Mouse (Mus musculus): ENCODE results near the gene Olfr1048. TPM values are rescaled to one million over a fixed set of nuclear protein-coding genes. Genes with fewer than 3 reads are reported as not detected.
"Not testable (repeated sequence)": the region's sequence is repeated elsewhere in the genome, so short reads cannot be mapped to it uniquely, and the experiment has no call there.

Olfr1048 gene
- polyA plus RNA-seq (2014; fragmentation: Nextera tagmentation; extraction: Ambion mirVana), result not detected in 2 replicates

DNA sequence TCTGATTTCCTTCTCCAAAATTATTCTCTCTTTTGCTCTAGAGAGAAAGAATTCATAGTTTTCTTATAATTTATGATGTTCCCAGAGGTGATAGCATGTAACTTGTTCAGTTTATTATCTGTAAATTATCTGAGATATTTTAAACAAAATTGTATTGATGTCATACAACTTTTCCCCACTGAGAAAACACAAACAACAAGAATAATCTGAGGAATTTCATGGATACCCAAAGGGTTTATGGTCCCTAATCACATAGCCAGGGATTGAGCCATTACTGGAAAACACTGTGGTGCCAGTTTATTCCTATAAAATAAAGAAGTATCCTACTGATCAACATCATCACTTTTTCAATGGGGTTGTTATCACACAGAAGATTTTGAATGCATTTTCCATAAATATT is at the start of gene Olfr1048:
Gene Olfr1048 (minus strand): TSS at position 101 of the 400 bp plus-strand sequence.
- Histone ChIP-seq H3K27me3 (ENCODE audit: insufficient read depth, low read length) (no peaks in the 10 kb centered on the region), H3K4me3 (ENCODE audit: low read depth, low read length) (no peak within 1 kb of the TSS), H3K27ac (ENCODE audit: low read depth) (no peak within 1 kb of the TSS), H3K9me3 (ENCODE audit: low read depth, low read length) (no peaks in the 10 kb centered on the region), H3K9ac (no peak within 1 kb of the TSS), H3K4me2 (no peak within 1 kb of the TSS), H3K36me3 (ENCODE audit: insufficient read depth) (no peaks in the 10 kb centered on the region), H3K4me1 (ENCODE audit: insufficient read depth) (no peaks in the 10 kb centered on the region)
- DNase-seq (no peak), ATAC-seq (ENCODE audit: insufficient read depth) (no peak)
- TF ChIP-seq CTCF (IDR thresholded peaks at IDR 0.05; ENCODE audit: low read depth), result no peak

DNA sequence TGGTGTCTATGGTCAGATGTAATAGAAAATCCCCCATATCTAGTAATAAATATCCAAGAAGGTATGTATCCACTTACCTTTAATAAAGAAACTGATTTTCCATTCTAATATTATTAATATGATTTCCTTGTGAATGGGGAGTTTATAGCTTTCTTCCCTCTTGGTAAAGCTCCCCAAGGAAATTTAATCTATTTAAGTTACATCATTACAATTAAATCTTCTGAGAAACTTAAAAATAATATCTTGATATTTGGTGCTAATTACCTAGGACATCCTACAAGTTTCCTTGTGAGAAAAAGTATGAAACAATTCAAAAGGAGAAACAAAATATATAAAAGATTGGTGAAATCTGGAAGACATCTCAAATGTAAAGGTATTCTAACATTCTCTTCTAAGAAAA is 38.9 kb upstream of the Olfr1048 start, which contains the start of gene Olfr1051:
Gene Olfr1051 (minus strand): TSS at position 101 of the 400 bp plus-strand sequence.
- H3K36me3 ChIP-seq (ENCODE audit: insufficient read depth); H3K27me3 ChIP-seq (ENCODE audit: insufficient read depth, low read length); H3K9ac ChIP-seq; DNase-seq; H3K4me1 ChIP-seq (ENCODE audit: insufficient read depth); H3K4me2 ChIP-seq; H3K9me3 ChIP-seq (ENCODE audit: low read depth, low read length); H3K4me3 ChIP-seq (ENCODE audit: low read depth, low read length); H3K27ac ChIP-seq (ENCODE audit: low read depth); ATAC-seq (ENCODE audit: insufficient read depth): not testable (repeated sequence)

DNA sequence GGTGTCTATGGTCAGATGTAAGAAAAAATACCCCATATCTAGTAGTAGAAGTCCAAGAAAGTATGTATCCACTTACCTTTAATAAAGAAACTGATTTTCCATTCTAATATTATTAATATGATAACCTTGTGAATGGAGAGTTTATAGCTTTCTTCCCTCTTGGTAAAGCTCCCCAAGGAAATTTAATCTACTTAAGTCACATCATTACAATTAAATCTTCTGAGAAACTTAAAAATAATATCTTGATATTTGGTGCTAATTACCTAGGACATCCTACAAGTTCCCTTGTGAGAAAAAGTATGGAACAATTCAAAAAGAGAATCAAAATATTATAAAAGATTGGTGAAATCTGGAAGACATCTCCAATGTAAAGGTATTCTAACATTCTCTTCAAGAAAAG is 18.1 kb upstream of the Olfr1048 start, which contains the start of gene Olfr1049:
Gene Olfr1049 (minus strand): TSS at position 101 of the 400 bp plus-strand sequence.
- H3K4me2 ChIP-seq; H3K4me1 ChIP-seq (ENCODE audit: insufficient read depth); H3K9ac ChIP-seq; H3K4me3 ChIP-seq (ENCODE audit: low read depth, low read length); H3K9me3 ChIP-seq (ENCODE audit: low read depth, low read length); DNase-seq; H3K27ac ChIP-seq (ENCODE audit: low read depth); H3K27me3 ChIP-seq (ENCODE audit: insufficient read depth, low read length); H3K36me3 ChIP-seq (ENCODE audit: insufficient read depth); ATAC-seq (ENCODE audit: insufficient read depth): not testable (repeated sequence)

DNA sequence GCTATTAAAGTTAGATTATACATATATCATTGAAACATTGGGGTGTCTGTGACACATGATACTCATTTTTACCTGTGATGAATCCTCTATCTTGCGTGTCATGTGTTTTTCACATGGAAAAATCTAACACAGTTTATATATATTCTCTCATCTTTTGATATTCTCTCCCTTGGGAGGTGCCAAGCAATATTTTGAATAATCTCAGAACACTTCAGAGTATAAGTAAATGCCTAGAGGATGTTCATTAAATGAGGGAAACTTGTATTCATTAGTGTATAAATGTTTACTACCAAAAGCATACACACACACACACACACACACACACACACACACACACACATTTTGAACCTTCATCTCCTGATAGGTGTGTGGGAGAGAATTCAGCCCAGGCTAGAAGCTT is 8.8 kb downstream of the Olfr1048 start, which contains the start of gene Olfr1047:
Gene Olfr1047 (minus strand): TSS at position 101 of the 400 bp plus-strand sequence.
- no peaks in the 10 kb centered on the region for H3K36me3 ChIP-seq (ENCODE audit: insufficient read depth)
- H3K4me3 ChIP-seq (ENCODE audit: low read depth, low read length), result no peak within 1 kb of the TSS
- H3K27ac ChIP-seq (ENCODE audit: low read depth), result no peak within 1 kb of the TSS
- H3K9ac ChIP-seq, result no peak within 1 kb of the TSS
- no peak within 1 kb of the TSS for H3K4me2 ChIP-seq
- H3K9me3 ChIP-seq (ENCODE audit: low read depth, low read length), result no peaks in the 10 kb centered on the region
- H3K27me3 ChIP-seq (ENCODE audit: insufficient read depth, low read length), result no peaks in the 10 kb centered on the region
- TF ChIP-seq CTCF (IDR thresholded peaks at IDR 0.05; ENCODE audit: low read depth), result no peak
- H3K4me1 ChIP-seq (ENCODE audit: insufficient read depth), result no peaks in the 10 kb centered on the region
- WGBS, result 84% methylated on average over 1 of the region's 1 CpGs
- DNase-seq (no peak), ATAC-seq (ENCODE audit: insufficient read depth) (no peak)

DNA sequence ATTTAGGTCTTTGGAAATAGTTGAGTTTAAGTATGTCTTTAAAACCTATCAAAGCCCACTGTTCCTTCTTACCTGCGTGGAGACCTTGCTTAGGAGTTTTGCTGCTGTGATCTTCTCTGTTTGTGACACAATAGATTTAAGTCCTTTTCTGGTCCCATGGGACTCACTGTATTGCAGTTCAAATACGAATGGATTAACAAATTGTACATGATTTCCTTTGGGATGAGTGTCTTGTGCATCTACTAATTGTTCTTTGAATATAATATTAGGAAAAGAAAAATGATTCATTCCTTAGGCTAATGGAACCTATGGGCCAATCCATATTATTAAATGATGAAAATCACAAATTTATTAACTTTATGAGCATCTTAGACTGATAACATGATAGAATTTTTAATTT is 20.9 kb downstream of the Olfr1048 start, which contains the start of gene Olfr1046:
Gene Olfr1046 (minus strand): TSS at position 101 of the 400 bp plus-strand sequence.
- TF ChIP-seq CTCF (IDR thresholded peaks at IDR 0.05; ENCODE audit: low read depth), result no peak
- H3K27ac ChIP-seq (ENCODE audit: low read depth), result no peak within 1 kb of the TSS
- no peak within 1 kb of the TSS for H3K4me3 ChIP-seq (ENCODE audit: low read depth, low read length)
- no peaks in the 10 kb centered on the region for H3K36me3 ChIP-seq (ENCODE audit: insufficient read depth)
- DNase-seq (no peak), ATAC-seq (ENCODE audit: insufficient read depth) (no peak)
- 66% methylated on average over 2 of the region's 2 CpGs for WGBS
- H3K4me2 ChIP-seq, result no peak within 1 kb of the TSS
- no peaks in the 10 kb centered on the region for H3K9me3 ChIP-seq (ENCODE audit: low read depth, low read length)
- H3K4me1 ChIP-seq (ENCODE audit: insufficient read depth), result no peaks in the 10 kb centered on the region
- H3K27me3 ChIP-seq (ENCODE audit: insufficient read depth, low read length), result no peaks in the 10 kb centered on the region
- no peak within 1 kb of the TSS for H3K9ac ChIP-seq

DNA sequence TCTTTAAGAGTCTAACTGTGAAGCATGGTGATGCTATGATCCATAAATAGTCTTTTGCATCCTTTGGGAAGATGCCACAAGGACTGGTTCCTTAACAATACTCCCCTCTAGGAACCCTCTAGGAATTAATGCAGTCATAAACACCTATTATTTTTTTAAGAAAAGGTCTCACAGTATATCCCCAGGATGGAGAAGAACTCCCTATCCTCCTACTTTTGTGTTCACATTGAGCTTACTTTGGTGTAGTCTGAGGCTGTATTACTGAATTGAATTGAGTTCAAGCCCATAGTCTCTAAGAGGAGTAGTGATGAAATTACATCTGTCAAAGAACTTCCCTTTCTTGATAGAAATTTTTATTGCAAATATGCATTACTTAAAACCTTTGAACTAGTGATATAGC is 37.2 kb downstream of the Olfr1048 start, which contains the start of gene Olfr1045:
Gene Olfr1045 (minus strand): TSS at position 101 of the 400 bp plus-strand sequence.
- DNase-seq (no peak), ATAC-seq (ENCODE audit: insufficient read depth) (no peak)
- H3K27ac ChIP-seq (ENCODE audit: low read depth), result no peak within 1 kb of the TSS
- H3K36me3 ChIP-seq (ENCODE audit: insufficient read depth), result no peaks in the 10 kb centered on the region
- no peaks in the 10 kb centered on the region for H3K9me3 ChIP-seq (ENCODE audit: low read depth, low read length)
- no peak within 1 kb of the TSS for H3K4me2 ChIP-seq
- no peak within 1 kb of the TSS for H3K4me3 ChIP-seq (ENCODE audit: low read depth, low read length)
- no peak for TF ChIP-seq CTCF (IDR thresholded peaks at IDR 0.05; ENCODE audit: low read depth)
- H3K27me3 ChIP-seq (ENCODE audit: insufficient read depth, low read length), result no peaks in the 10 kb centered on the region
- H3K4me1 ChIP-seq (ENCODE audit: insufficient read depth), result no peaks in the 10 kb centered on the region
- H3K9ac ChIP-seq, result no peak within 1 kb of the TSS

DNA sequence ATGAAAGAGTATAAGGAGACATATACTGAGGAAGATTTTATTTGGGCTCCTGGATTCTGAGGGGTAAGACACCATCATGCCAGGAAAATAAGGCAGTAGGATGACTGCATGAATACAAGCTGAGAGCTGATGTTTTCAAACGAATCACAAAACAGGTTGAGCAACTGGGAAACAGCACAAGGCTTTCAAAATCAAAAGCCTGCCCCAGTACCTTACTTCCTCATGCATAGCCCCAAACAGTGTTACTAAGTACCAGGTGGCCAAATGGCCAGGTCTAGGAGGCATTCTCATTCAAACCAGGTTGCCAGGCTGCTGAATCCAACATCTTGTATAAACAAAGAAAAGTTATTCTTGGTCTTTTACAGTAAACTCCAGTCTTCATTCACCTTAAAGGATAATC is 44.2 kb downstream of the Olfr1048 start:
- no peak for ATAC-seq (ENCODE audit: insufficient read depth)
- no peak overlapping the region for H3K4me2 ChIP-seq
- H3K36me3 ChIP-seq (ENCODE audit: insufficient read depth), result no peaks in the 10 kb centered on the region
- no peaks in the 10 kb centered on the region for H3K4me1 ChIP-seq (ENCODE audit: insufficient read depth)
- H3K27ac ChIP-seq (ENCODE audit: low read depth), result no peak overlapping the region
- H3K27me3 ChIP-seq (ENCODE audit: insufficient read depth, low read length), result no peaks in the 10 kb centered on the region
- H3K4me3 ChIP-seq (ENCODE audit: low read depth, low read length), result no peak overlapping the region
- H3K9ac ChIP-seq, result no peak overlapping the region
- DNase-seq, result no peak
- no peak for TF ChIP-seq CTCF (IDR thresholded peaks at IDR 0.05; ENCODE audit: low read depth)
- 32% methylated on average over 1 of the region's 1 CpGs for WGBS
- no peaks in the 10 kb centered on the region for H3K9me3 ChIP-seq (ENCODE audit: low read depth, low read length)

DNA sequence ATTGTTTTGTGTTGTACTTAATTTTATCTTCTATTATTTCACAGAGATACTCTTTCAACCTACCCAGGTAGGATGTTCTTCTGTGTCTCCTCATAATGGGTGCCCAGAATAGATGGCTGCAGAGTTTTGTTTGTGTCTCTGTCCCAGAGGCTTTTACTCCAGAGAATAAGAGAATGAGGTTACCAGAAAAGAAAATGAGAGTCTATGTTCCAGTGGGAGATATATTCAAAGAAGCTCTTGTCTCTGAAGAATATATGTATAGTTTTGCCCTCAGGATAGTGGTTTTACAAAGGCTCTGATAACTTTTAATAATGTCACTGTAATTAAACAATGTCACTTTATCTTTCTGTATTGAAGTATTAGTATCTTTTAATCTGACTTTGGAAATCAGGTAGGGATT is 54.5 kb downstream of the Olfr1048 start, which contains the start of gene Olfr52:
Gene Olfr52 (minus strand): TSS at position 101 of the 400 bp plus-strand sequence.
- ATAC-seq (ENCODE audit: insufficient read depth), result no peak
- H3K4me1 ChIP-seq (ENCODE audit: insufficient read depth), result no peaks in the 10 kb centered on the region

More for the DNA sequence above, 54.5 kb downstream of the Olfr1048 start, which contains the start of gene Olfr52:
- DNase-seq, result no peak
- Histone ChIP-seq H3K27ac (ENCODE audit: low read depth) (no peak within 1 kb of the TSS), H3K9me3 (ENCODE audit: low read depth, low read length) (no peaks in the 10 kb centered on the region), H3K9ac (no peak within 1 kb of the TSS), H3K4me3 (ENCODE audit: low read depth, low read length) (no peak within 1 kb of the TSS), H3K27me3 (ENCODE audit: insufficient read depth, low read length) (no peaks in the 10 kb centered on the region), H3K36me3 (ENCODE audit: insufficient read depth) (no peaks in the 10 kb centered on the region), H3K4me2 (no peak within 1 kb of the TSS)
- TF ChIP-seq CTCF (IDR thresholded peaks at IDR 0.05; ENCODE audit: low read depth), result no peak

Other genes starting within 250 kb of the Olfr1048 start
- not detected in 2 replicates for gene Olfr1031, start 250.0 kb downstream of the Olfr1048 start, polyA plus RNA-seq (2014; fragmentation: Nextera tagmentation; extraction: Ambion mirVana)
- gene Olfr1032, start 234.7 kb downstream of the Olfr1048 start, polyA plus RNA-seq (2014; fragmentation: Nextera tagmentation; extraction: Ambion mirVana), result not detected in 2 replicates
- gene Olfr1033, start 219.7 kb downstream of the Olfr1048 start, polyA plus RNA-seq (2014; fragmentation: Nextera tagmentation; extraction: Ambion mirVana), result 0.61 and 2.8 TPM in 2 replicates
- not detected in 2 replicates for gene Olfr1034, start 194.4 kb downstream of the Olfr1048 start, polyA plus RNA-seq (2014; fragmentation: Nextera tagmentation; extraction: Ambion mirVana)
- not detected in 2 replicates for gene Olfr1036, start 166.3 kb downstream of the Olfr1048 start, polyA plus RNA-seq (2014; fragmentation: Nextera tagmentation; extraction: Ambion mirVana)
- not detected in 2 replicates for gene Olfr1037, start 152.9 kb downstream of the Olfr1048 start, polyA plus RNA-seq (2014; fragmentation: Nextera tagmentation; extraction: Ambion mirVana)
- not detected in 2 replicates for gene Olfr1039, start 104.4 kb downstream of the Olfr1048 start, polyA plus RNA-seq (2014; fragmentation: Nextera tagmentation; extraction: Ambion mirVana)
- gene Olfr1040, start 93.6 kb downstream of the Olfr1048 start, polyA plus RNA-seq (2014; fragmentation: Nextera tagmentation; extraction: Ambion mirVana), result not detected in 2 replicates
- not detected in 2 replicates for gene Olfr1042, start 78.5 kb downstream of the Olfr1048 start, polyA plus RNA-seq (2014; fragmentation: Nextera tagmentation; extraction: Ambion mirVana)
- gene Olfr1043, start 72.8 kb downstream of the Olfr1048 start, polyA plus RNA-seq (2014; fragmentation: Nextera tagmentation; extraction: Ambion mirVana), result not detected in 2 replicates
- gene Olfr1044, start 62.5 kb downstream of the Olfr1048 start, polyA plus RNA-seq (2014; fragmentation: Nextera tagmentation; extraction: Ambion mirVana), result not detected in 2 replicates
- not detected in 2 replicates for gene Olfr52, start 54.6 kb downstream of the Olfr1048 start, polyA plus RNA-seq (2014; fragmentation: Nextera tagmentation; extraction: Ambion mirVana)
- gene Olfr1045, start 37.3 kb downstream of the Olfr1048 start, polyA plus RNA-seq (2014; fragmentation: Nextera tagmentation; extraction: Ambion mirVana), result not detected in 2 replicates
- not detected in 2 replicates for gene Olfr1046, start 21.0 kb downstream of the Olfr1048 start, polyA plus RNA-seq (2014; fragmentation: Nextera tagmentation; extraction: Ambion mirVana)
- gene Olfr1047, start 8.9 kb downstream of the Olfr1048 start, polyA plus RNA-seq (2014; fragmentation: Nextera tagmentation; extraction: Ambion mirVana), result not detected in 2 replicates
- not detected in 2 replicates for gene Olfr1049, start 18.0 kb upstream of the Olfr1048 start, polyA plus RNA-seq (2014; fragmentation: Nextera tagmentation; extraction: Ambion mirVana)
- gene Olfr1051, start 38.8 kb upstream of the Olfr1048 start, polyA plus RNA-seq (2014; fragmentation: Nextera tagmentation; extraction: Ambion mirVana), result not detected in 2 replicates
- not detected in 2 replicates for gene Olfr1052, start 52.2 kb upstream of the Olfr1048 start, polyA plus RNA-seq (2014; fragmentation: Nextera tagmentation; extraction: Ambion mirVana)
- not detected in 2 replicates for gene Olfr1053, start 75.0 kb upstream of the Olfr1048 start, polyA plus RNA-seq (2014; fragmentation: Nextera tagmentation; extraction: Ambion mirVana)
- gene Olfr1054, start 95.1 kb upstream of the Olfr1048 start, polyA plus RNA-seq (2014; fragmentation: Nextera tagmentation; extraction: Ambion mirVana), result not detected in 2 replicates
- not detected in 2 replicates for gene Olfr1055, start 110.0 kb upstream of the Olfr1048 start, polyA plus RNA-seq (2014; fragmentation: Nextera tagmentation; extraction: Ambion mirVana)
- not detected in 2 replicates for gene Olfr1056, start 122.2 kb upstream of the Olfr1048 start, polyA plus RNA-seq (2014; fragmentation: Nextera tagmentation; extraction: Ambion mirVana)
- gene Olfr1057, start 138.1 kb upstream of the Olfr1048 start, polyA plus RNA-seq (2014; fragmentation: Nextera tagmentation; extraction: Ambion mirVana), result not detected in 2 replicates
- not detected in 2 replicates for gene Olfr1058, start 148.3 kb upstream of the Olfr1048 start, polyA plus RNA-seq (2014; fragmentation: Nextera tagmentation; extraction: Ambion mirVana)
- not detected in 2 replicates for gene Olfr1061, start 173.8 kb upstream of the Olfr1048 start, polyA plus RNA-seq (2014; fragmentation: Nextera tagmentation; extraction: Ambion mirVana)
- gene Olfr1062, start 186.5 kb upstream of the Olfr1048 start, polyA plus RNA-seq (2014; fragmentation: Nextera tagmentation; extraction: Ambion mirVana), result not detected in 2 replicates
- not detected in 2 replicates for gene Olfr1065, start 210.3 kb upstream of the Olfr1048 start, polyA plus RNA-seq (2014; fragmentation: Nextera tagmentation; extraction: Ambion mirVana)
- not detected in 2 replicates for gene Olfr1066, start 216.0 kb upstream of the Olfr1048 start, polyA plus RNA-seq (2014; fragmentation: Nextera tagmentation; extraction: Ambion mirVana)
- gene Olfr228, start 247.1 kb upstream of the Olfr1048 start, polyA plus RNA-seq (2014; fragmentation: Nextera tagmentation; extraction: Ambion mirVana), result not detected in 2 replicates